Mouse (Mus musculus) lung, embryonic 14.5 days (tissue): ENCODE measurements at regions not wholly inside any gene's neighbourhood (a gene's known extent, or its start where the extent isn't known, plus 50 kb on each side); places are given as distances from the start of the nearest gene placed in this dataset.

ENCODE experiments used
- ATAC-seq: fragments of 200-750 bp; cut with Nextera tagmentation; 2 replicates; pipeline ENCODE4 v1.8.0; 2017; ENCODE audit warnings: mild to moderate bottlenecking, moderate TSS enrichment, moderate library complexity; ENCODE audit not compliant: insufficient read depth
- DNase-seq: peaks from one replicate; pipeline ENCODE4 v3.0.0-alpha.2; 2015
- H3K27ac ChIP-seq: fragments of 300-500 bp; sonication (generic); 2 replicates; pipeline ENCODE4 v1.5.1; 2014; ENCODE audit warnings: low read depth, mild to moderate bottlenecking, moderate library complexity
- H3K27me3 ChIP-seq: fragments of 300-500 bp; sonication (generic); 2 replicates; pipeline ENCODE4 v1.6.1; 2014; ENCODE audit warnings: low read length, control low read depth; ENCODE audit not compliant: insufficient read depth
- H3K36me3 ChIP-seq: fragments of 300-500 bp; sonication (generic); 2 replicates; pipeline ENCODE4 v1.6.1; 2014; ENCODE audit warnings: control low read depth; ENCODE audit not compliant: insufficient read depth
- H3K4me1 ChIP-seq: fragments of 300-500 bp; sonication (generic); 2 replicates; pipeline ENCODE4 v1.6.1; 2014; ENCODE audit warnings: antibody characterized with exemption, control low read depth; ENCODE audit not compliant: insufficient read depth
- H3K4me2 ChIP-seq: fragments of 300-500 bp; sonication (generic); 2 replicates; pipeline ENCODE4 v1.6.1; 2014; ENCODE audit warnings: mild to moderate bottlenecking
- H3K4me3 ChIP-seq: fragments of 300-500 bp; sonication (generic); 2 replicates; pipeline ENCODE4 v1.5.1; 2014; ENCODE audit warnings: low read depth, low read length
- H3K9ac ChIP-seq: fragments of 300-500 bp; sonication (generic); 2 replicates; pipeline ENCODE4 v1.6.1; 2014
- H3K9me3 ChIP-seq: fragments of 300-500 bp; sonication (generic); 2 replicates; pipeline ENCODE4 v1.6.1; 2016; ENCODE audit warnings: low read depth, low read length, control low read depth
- CTCF ChIP-seq: IDR thresholded peaks from 2 replicates; pipeline ENCODE4 v1.5.1; 2016; ENCODE audit warnings: antibody characterized with exemption, low read depth
- WGBS: fragments of 180-500 bp; shearing (Covaris S2); extraction: QIAGEN DNeasy Blood & Tissue Kit; methylation state at CpG from one replicate; pipeline ENCODE4 v1.1.7; 2014; 5-methylcytosine and 5-hydroxymethylcytosine counted together

- no peak overlapping the region for H3K4me3 ChIP-seq
- no peak for DNase-seq
- TF ChIP-seq CTCF: no peak
- H3K4me2 ChIP-seq: no peak overlapping the region
- ATAC-seq: no peak
- H3K9me3 ChIP-seq: no peaks in the 10 kb centered on the region
- no peaks in the 10 kb centered on the region for H3K27me3 ChIP-seq
- no peak overlapping the region for H3K9ac ChIP-seq
- WGBS: 60% methylated on average over 2 of the region's 2 CpGs
- no peaks in the 10 kb centered on the region for H3K36me3 ChIP-seq
- no peaks in the 10 kb centered on the region for H3K4me1 ChIP-seq
- no peak overlapping the region for H3K27ac ChIP-seq
These were observed 100.8 kb upstream of the Fhl2 start for GRCm38 (mm10) chr1:43297579-43297978.

DNA sequence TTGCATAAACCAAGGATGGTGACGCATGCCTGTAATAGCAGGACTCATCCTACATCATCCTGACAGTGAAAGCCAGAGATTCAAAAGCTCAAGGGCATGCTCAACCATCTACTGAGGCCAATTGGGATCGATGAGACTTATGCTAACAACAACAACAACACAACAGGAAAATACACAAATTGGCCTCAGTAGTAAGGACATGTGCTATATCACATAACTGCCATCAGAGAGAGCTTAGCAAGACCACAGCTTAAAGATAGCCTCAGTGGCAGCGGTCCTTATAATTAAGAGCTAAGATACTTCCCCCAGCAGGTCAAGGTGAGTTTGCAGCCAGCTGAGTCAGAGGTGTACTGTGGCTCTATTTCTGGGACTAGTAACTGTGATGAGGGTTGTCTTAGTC lies 102.0 kb upstream of the Fhl2 start:
- no peak for DNase-seq

DNA sequence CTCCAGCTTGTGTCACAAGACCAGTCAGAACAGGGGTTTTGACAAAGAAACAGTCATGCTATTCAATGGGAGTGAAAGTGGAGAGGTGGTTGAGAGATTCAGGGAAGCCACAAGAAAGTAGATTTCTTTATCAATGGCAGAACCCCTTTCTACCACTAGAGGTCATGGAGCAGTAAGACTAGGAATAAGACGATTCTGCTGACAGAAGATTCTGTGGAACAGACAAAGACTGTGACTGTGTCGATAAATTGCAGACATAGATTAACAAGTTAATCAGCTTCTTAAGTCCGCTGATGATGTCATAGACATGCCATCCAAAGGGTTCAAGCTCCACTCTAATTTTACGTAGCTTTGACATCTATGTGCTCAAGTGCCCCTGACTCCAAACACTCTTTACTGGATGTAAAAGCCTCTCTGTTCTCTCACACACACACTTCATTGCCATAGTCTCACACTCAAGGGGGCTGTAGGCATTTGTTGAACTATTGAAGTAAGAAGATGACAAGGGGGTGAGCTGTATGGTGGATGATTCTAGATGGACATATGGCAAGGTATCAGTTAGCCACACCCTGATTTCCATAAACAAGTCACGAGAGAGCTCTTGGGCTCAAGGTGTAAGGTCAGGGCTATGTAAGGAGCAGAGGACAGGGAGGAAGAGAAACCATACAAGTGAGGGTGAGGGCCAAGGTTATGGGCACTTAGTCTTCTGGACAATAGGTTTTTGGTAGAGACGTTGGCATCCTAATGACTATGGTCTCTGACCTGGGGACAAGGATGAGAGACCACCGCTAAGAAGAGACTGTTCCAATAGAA lies 102.9 kb upstream of the Fhl2 start:
- peak; percentile 88 for TF ChIP-seq CTCF
- DNase-seq: peak; percentile 90
- H3K27ac ChIP-seq: no peak overlapping the region
- WGBS: 40% methylated on average over 7 of the region's 7 CpGs
- H3K4me3 ChIP-seq: no peak overlapping the region
- no peak overlapping the region for H3K4me2 ChIP-seq
- no peaks in the 10 kb centered on the region for H3K27me3 ChIP-seq
- H3K36me3 ChIP-seq: no peaks in the 10 kb centered on the region
- peak; percentile 73 for ATAC-seq
- no peaks in the 10 kb centered on the region for H3K4me1 ChIP-seq
- no peak overlapping the region for H3K9ac ChIP-seq
- no peaks in the 10 kb centered on the region for H3K9me3 ChIP-seq

More for the DNA sequence above, 102.0 kb upstream of the Fhl2 start:
- no peak overlapping the region for H3K4me2 ChIP-seq
- H3K27ac ChIP-seq: no peak overlapping the region
- no peaks in the 10 kb centered on the region for H3K36me3 ChIP-seq
- no peak overlapping the region for H3K4me3 ChIP-seq
- no peaks in the 10 kb centered on the region for H3K4me1 ChIP-seq
- H3K9me3 ChIP-seq: no peaks in the 10 kb centered on the region
- ATAC-seq: no peak
- no peak for TF ChIP-seq CTCF
- 84% methylated on average over 3 of the region's 3 CpGs for WGBS
- no peaks in the 10 kb centered on the region for H3K27me3 ChIP-seq
- H3K9ac ChIP-seq: no peak overlapping the region

GRCm38 (mm10) chr1:43300676-43301075 lies 103.9 kb upstream of the Fhl2 start:
- Histone ChIP-seq H3K27me3 (no peaks in the 10 kb centered on the region), H3K27ac (no peak overlapping the region), H3K4me3 (no peak overlapping the region), H3K9me3 (no peaks in the 10 kb centered on the region), H3K9ac (no peak overlapping the region), H3K36me3 (no peaks in the 10 kb centered on the region), H3K4me1 (no peaks in the 10 kb centered on the region), H3K4me2 (no peak overlapping the region)
- TF ChIP-seq CTCF: no peak
- DNase-seq: no peak
- 69% methylated on average over 5 of the region's 5 CpGs for WGBS
- ATAC-seq: no peak

- no peak overlapping the region for H3K4me3 ChIP-seq
- WGBS: 51% methylated on average over 7 of the region's 7 CpGs
- no peaks in the 10 kb centered on the region for H3K4me1 ChIP-seq
- ATAC-seq: no peak
- H3K27ac ChIP-seq: no peak overlapping the region
- TF ChIP-seq CTCF: no peak
- H3K36me3 ChIP-seq: no peaks in the 10 kb centered on the region
- H3K27me3 ChIP-seq: no peaks in the 10 kb centered on the region
- no peaks in the 10 kb centered on the region for H3K9me3 ChIP-seq
- H3K9ac ChIP-seq: no peak overlapping the region
- no peak overlapping the region for H3K4me2 ChIP-seq
- DNase-seq: no peak
These were observed 105.2 kb upstream of the Fhl2 start for GRCm38 (mm10) chr1:43301866-43302571.

DNA sequence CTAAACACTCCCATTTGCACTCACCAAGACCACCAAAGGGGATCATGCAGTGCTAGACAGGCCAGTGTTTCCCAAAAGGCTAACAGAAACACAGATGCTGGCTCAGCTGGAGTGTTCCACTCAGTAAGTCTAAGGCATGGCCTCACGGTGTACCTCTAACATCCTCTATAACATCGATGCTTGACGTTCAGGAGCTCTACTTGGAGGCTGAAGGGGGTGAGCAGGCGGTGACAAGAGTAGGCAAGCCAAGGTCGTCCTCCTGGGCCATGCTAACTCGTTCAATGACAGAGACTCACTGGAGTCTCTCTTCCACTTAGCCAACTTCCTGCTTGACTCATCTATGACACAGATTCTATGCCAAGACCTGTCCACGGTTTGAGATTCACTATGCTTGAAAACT lies 105.9 kb upstream of the Fhl2 start:
- H3K4me3 ChIP-seq: no peak overlapping the region

More for the DNA sequence above, 105.9 kb upstream of the Fhl2 start:
- H3K27me3 ChIP-seq: no peaks in the 10 kb centered on the region
- no peaks in the 10 kb centered on the region for H3K36me3 ChIP-seq
- ATAC-seq (no peak), DNase-seq (no peak)
- no peak overlapping the region for H3K27ac ChIP-seq
- H3K9ac ChIP-seq: no peak overlapping the region
- no peaks in the 10 kb centered on the region for H3K9me3 ChIP-seq
- H3K4me1 ChIP-seq: no peaks in the 10 kb centered on the region
- 61% methylated on average over 7 of the region's 7 CpGs for WGBS
- no peak overlapping the region for H3K4me2 ChIP-seq
- no peak for TF ChIP-seq CTCF
